ENCODE assay signal across 12 mouse cellular contexts in the genomic region with DNA sequence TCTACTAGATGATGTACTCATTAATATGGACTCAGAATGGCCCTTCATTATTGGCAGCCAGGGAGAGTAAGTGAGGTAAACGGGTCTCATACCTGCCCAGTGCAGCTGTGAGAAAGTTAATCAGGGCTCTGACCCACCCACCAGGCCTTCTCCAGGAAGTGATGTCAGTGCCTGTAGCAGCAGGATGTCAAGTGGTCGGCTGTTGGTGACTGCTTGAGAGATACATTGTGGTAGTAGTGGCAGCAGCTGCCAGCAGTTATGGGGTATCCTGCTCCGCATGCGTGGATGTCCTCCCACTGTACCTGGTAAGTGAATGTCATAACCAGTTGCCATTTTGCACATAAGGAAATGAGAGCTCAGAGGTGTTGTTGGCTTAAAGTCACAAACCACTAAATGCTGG. TPM values are rescaled to one million over a fixed set of nuclear protein-coding genes. Genes with fewer than 3 reads are reported as not detected.
DNase-seq lines count a peak whose midpoint lies in the region; ATAC-seq lines count a peak whose summit lies in the region.
"Had no signal": no experiment of that assay in that cellular context is flagged by ENCODE, and none has a peak within 500 bp of the region (broad histone marks: within the 10 kb centered on the region; RNA-seq: fewer than 3 reads in every experiment).

No protein-coding gene starts in this region.

- peak overlapping the region; percentile 68 for H3K27ac ChIP-seq in hindbrain, embryonic 12.5 days
- H3K27ac ChIP-seq in hindbrain, embryonic 10.5 days, result no peak overlapping the region
- no peak overlapping the region for H3K27ac ChIP-seq in kidney, embryonic 15.5 days
- H3K27ac ChIP-seq: heart, embryonic 13.5 days; lung, embryonic 15.5 days had no signal

- no peaks in the 10 kb centered on the region for H3K27me3 ChIP-seq in hindbrain, embryonic 12.5 days
- H3K27me3 ChIP-seq in hindbrain, embryonic 10.5 days (ENCODE audit: insufficient read depth, poor library complexity, severe bottlenecking), result no peaks in the 10 kb centered on the region
- no peaks in the 10 kb centered on the region for H3K27me3 ChIP-seq in kidney, embryonic 15.5 days
- H3K27me3 ChIP-seq: lung, embryonic 15.5 days had no signal

- no peaks in the 10 kb centered on the region for H3K9me3 ChIP-seq in hindbrain, embryonic 12.5 days (replicated peaks)
- H3K9me3 ChIP-seq in hindbrain, embryonic 10.5 days, result no peaks in the 10 kb centered on the region
- H3K9me3 ChIP-seq in kidney, embryonic 15.5 days (replicated peaks), result no peaks in the 10 kb centered on the region
- H3K9me3 ChIP-seq: heart, embryonic 13.5 days; lung, embryonic 15.5 days had no signal

- no peak overlapping the region for H3K4me3 ChIP-seq in hindbrain, embryonic 12.5 days
- no peak overlapping the region for H3K4me3 ChIP-seq in hindbrain, embryonic 10.5 days
- H3K4me3 ChIP-seq in kidney, embryonic 15.5 days (replicated peaks), result no peak overlapping the region
- H3K4me3 ChIP-seq: heart, embryonic 13.5 days; lung, embryonic 15.5 days had no signal

- no peak for DNase-seq in hindbrain, embryonic 10.5 days (ENCODE audit: low spot score)
- DNase-seq in thymus, adult 18-20 months, result peak; percentile 34 to 38
- no peak for DNase-seq in yolk sac, embryonic 10.5 days (ENCODE audit: low spot score)
- no peak for DNase-seq in adrenal gland, postnatal 36 days
- DNase-seq: left cerebral cortex, postnatal 4 days had no signal

- H3K9ac ChIP-seq in hindbrain, embryonic 12.5 days, result no peak overlapping the region
- no peak overlapping the region for H3K9ac ChIP-seq in kidney, embryonic 15.5 days
- H3K9ac ChIP-seq: heart, embryonic 13.5 days; lung, embryonic 15.5 days had no signal

- H3K36me3 ChIP-seq in hindbrain, embryonic 12.5 days, result peaks cover 15% of the 10 kb centered on the region; the same call in 1 of the 2 replicates
- no peaks in the 10 kb centered on the region for H3K36me3 ChIP-seq in hindbrain, embryonic 10.5 days
- no peaks in the 10 kb centered on the region for H3K36me3 ChIP-seq in kidney, embryonic 15.5 days
- H3K36me3 ChIP-seq: heart, embryonic 13.5 days; lung, embryonic 15.5 days had no signal

- peaks cover 31% of the 10 kb centered on the region for H3K4me1 ChIP-seq in hindbrain, embryonic 12.5 days
- H3K4me1 ChIP-seq in hindbrain, embryonic 10.5 days (replicated peaks), result peaks cover 16% of the 10 kb centered on the region; the same call in 1 of the 2 replicates
- peaks cover 7% of the 10 kb centered on the region; the same call in 1 of the 2 replicates for H3K4me1 ChIP-seq in kidney, embryonic 15.5 days
- H3K4me1 ChIP-seq: lung, embryonic 15.5 days had no signal

- H3K4me2 ChIP-seq in hindbrain, embryonic 12.5 days (replicated peaks), result no peak overlapping the region
- no peak overlapping the region for H3K4me2 ChIP-seq in kidney, embryonic 15.5 days
- H3K4me2 ChIP-seq: heart, embryonic 13.5 days; lung, embryonic 15.5 days had no signal

- WGBS in hindbrain, embryonic 12.5 days, result 71% methylated on average over 4 of the region's 4 CpGs
- 78% methylated on average over 4 of the region's 4 CpGs for WGBS in hindbrain, embryonic 10.5 days
- 60% methylated on average over 4 of the region's 4 CpGs for WGBS in kidney, embryonic 15.5 days

- no peak for ATAC-seq in hindbrain, embryonic 12.5 days (ENCODE audit: low FRiP score)
- peak; percentile 96 for ATAC-seq in activated CD4-positive, CD25-positive, alpha-beta regulatory T cell, adult 4 months
- peak; percentile 43; the same call in 1 of the 2 replicates for ATAC-seq in megakaryocyte, adult 5-6 weeks (ENCODE audit: poor library complexity, severe bottlenecking)
- no peak for ATAC-seq in kidney, embryonic 15.5 days (replicated peaks; ENCODE audit: low FRiP score)

RNA-seq across cellular contexts. Expression of gene Nsg2, which starts 39.4 kb away (rescaled TPM):
- polyA plus RNA-seq in hindbrain, embryonic 12.5 days (2016; fragmentation: Nextera tagmentation; extraction: Ambion mirVana), result 190 and 217 TPM in 2 replicates
- polyA plus RNA-seq in hindbrain, embryonic 10.5 days (2016; fragmentation: Nextera tagmentation; extraction: Ambion mirVana), result 26.5 and 76.8 TPM in 2 replicates
- 10 to 100 TPM; 65.0 to 90.0 TPM for polyA plus RNA-seq in activated CD4-positive, CD25-positive, alpha-beta regulatory T cell, adult 4 months (2017; shearing (Covaris generic))
- 0.20 and 1.4 TPM in 2 replicates for total RNA-seq in megakaryocyte, adult 5-6 weeks (2015)
- 1.1 and 1.3 TPM in 2 replicates for total RNA-seq in megakaryocyte, adult 5-6 weeks (2017)
- 4.6 and 7.7 TPM in 2 replicates for polyA plus RNA-seq in kidney, embryonic 15.5 days (2015; fragmentation: Nextera tagmentation; extraction: Ambion mirVana)
- 10 to 100 TPM; 24.3 to 26.1 TPM for total RNA-seq in adrenal gland, postnatal 36 days (2021)
- polyA plus RNA-seq: C2C12 had no signal

Comparison
In these comparisons a context has a peak if more than half of its experiments do, and no peak if none do; other contexts are left out.
1. ATAC-seq: peak in activated CD4-positive, CD25-positive, alpha-beta regulatory T cell, adult 4 months (single experiment) and megakaryocyte, adult 5-6 weeks (single experiment); none in hindbrain, embryonic 12.5 days (single experiment) and kidney, embryonic 15.5 days (single experiment).
2. DNase-seq: peak in thymus, adult 18-20 months (2 of 2); none in hindbrain, embryonic 10.5 days (single experiment), yolk sac, embryonic 10.5 days (single experiment) and adrenal gland, postnatal 36 days (0 of 2).